Mouse (Mus musculus): ENCODE data around the gene Ros1.

The Ros1 gene

GRCm38 (mm10) chr10:52133354-52134074 lies 61.5 kb downstream of the Ros1 start:
- no peak for DNase-seq

GRCm38 (mm10) chr10:52130762-52131161 lies 64.3 kb downstream of the Ros1 start:
- no peak for DNase-seq

GRCm38 (mm10) chr10:52128874-52129412 lies 66.1 kb downstream of the Ros1 start:
- no peak for DNase-seq

DNA sequence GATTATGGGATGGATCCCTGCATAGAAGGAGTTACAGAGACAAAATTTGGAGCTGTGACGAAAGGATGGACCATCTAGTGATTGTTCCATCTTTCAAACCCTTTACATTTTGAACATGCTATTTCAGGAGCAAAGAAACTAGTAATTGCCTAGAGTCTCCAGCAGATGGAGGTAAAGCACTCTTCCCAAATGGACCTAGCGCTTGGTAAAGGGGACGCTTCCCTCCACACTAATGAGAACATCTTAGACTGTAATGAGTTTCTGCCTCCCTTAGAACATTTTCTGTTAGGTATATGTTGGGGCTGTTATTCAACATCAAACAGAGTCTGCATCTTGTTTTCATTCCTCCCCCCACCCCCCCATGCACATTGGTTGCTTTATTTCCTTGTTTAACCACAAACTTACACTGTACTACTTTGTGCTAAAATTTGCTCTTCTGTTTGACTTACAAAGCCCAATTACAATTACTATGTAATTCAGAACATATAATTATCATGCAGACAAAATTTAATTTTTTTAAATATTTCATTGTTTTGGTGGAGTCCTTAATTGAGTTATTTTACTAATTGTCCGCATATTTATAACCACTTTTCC lies 88.8 kb downstream of the Ros1 start:
- no peak for DNase-seq

DNA sequence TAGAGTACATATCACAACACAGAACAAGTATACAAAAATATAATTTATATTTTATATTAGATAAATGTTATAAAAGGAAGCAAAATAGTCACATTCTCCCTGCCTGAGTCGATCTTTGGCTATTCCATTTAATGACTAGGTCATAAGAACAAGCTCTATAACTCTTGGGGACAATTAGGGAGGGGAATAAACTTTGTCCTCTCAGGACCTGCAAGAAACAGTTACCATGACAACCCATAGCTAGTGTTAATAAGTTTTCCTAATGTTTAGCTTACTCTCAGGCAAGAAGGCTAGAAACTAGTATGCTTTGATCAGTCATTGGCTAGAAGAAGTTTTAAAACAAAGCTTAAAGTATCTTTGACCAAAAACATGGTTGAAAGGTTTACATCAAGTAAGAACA lies 93.8 kb downstream of the Ros1 start:
- DNase-seq: no peak

GRCm38 (mm10) chr10:52092181-52092580 lies 102.9 kb downstream of the Ros1 start:
- no peak for DNase-seq

DNA sequence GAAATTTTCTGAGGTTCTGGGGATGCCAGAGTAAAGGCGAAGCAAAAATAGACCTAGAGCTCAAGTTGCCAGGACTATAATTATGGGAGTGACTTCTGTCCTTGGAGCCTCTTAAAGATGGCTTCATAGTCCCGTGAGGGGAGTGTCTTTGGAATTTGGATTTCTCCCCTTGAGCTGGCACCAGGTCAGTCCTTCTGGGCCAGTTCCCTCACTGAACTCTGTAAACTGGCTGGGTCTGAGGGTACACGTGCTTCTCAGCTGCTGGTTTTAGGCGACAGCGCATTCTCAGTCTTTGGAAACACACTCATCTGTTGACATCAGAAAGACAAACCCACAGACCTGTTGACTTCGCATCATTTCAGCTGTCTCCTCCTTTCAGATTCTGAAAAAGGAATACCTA lies 108.4 kb downstream of the Ros1 start:
- DNase-seq: no peak

GRCm38 (mm10) chr10:52072482-52072881 lies 122.6 kb downstream of the Ros1 start:
- peak; percentile 38 for DNase-seq

- no peak for DNase-seq
Measured at GRCm38 (mm10) chr10:52048287-52048686, 146.8 kb downstream of the Ros1 start.

- DNase-seq: no peak
Measured at GRCm38 (mm10) chr10:52043086-52043485, 152.0 kb downstream of the Ros1 start.

DNA sequence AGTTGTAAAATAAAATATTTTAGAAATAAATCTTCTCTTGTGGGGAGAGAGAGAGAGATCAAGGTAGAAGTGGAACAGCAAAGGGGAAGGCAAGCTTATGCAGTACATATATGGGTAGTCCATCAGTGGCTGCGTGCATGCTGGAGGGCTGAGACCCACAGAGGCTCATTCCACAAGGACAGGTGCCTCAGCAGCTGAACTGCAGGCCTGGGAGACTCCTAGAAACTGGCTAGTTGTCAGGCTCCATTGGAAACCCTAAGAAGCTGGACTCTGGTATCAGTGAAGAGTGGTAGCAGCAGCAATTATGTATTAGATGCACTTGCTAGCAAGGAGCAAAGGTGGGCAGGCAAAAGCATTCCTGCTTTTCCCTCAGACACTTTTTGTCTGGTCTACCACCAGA lies 155.7 kb downstream of the Ros1 start:
- DNase-seq: no peak

GRCm38 (mm10) chr10:52033729-52034128 lies 161.3 kb downstream of the Ros1 start:
- DNase-seq: no peak

GRCm38 (mm10) chr10:52029421-52030080 lies 165.5 kb downstream of the Ros1 start:
- no peak for DNase-seq

DNA sequence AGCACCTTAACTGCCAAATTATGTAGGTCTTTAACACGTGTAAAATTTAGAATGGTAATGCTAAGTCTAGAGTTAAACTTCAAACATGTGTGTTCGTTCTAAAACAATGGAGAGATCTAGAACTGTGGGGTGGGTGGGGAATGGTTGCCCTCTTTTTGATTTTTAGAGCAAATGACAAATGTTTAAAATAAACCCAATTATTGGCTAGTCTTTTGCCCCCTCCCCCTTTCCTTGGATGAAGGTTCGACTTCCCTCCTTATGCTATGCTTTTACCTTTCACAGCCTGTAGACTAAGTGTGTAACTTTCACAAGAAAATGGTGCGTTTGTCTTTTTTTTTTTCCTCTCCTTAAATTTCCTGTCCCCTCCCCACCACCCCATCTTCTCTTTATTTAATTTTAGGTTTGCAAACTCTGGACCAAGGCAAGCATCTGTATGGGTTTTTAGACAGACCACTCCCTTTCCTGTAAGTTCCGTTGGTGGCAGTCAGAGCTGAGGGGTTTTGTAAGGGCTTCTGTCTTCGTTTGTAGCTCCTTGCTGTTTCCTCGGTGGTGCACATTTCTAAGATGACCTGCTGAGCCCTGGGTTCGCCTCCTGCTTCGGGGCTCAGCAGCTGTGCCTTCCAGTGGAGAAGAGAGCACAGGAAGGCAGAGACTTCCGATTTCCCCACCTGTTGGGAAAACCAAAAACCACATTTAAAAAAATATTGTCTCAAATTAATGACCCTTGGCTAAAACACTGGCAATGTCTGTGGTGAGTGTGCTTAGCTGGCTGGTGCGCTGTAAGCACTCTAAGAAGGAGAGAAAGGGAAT lies 166.3 kb downstream of the Ros1 start:
- no peak for DNase-seq

DNA sequence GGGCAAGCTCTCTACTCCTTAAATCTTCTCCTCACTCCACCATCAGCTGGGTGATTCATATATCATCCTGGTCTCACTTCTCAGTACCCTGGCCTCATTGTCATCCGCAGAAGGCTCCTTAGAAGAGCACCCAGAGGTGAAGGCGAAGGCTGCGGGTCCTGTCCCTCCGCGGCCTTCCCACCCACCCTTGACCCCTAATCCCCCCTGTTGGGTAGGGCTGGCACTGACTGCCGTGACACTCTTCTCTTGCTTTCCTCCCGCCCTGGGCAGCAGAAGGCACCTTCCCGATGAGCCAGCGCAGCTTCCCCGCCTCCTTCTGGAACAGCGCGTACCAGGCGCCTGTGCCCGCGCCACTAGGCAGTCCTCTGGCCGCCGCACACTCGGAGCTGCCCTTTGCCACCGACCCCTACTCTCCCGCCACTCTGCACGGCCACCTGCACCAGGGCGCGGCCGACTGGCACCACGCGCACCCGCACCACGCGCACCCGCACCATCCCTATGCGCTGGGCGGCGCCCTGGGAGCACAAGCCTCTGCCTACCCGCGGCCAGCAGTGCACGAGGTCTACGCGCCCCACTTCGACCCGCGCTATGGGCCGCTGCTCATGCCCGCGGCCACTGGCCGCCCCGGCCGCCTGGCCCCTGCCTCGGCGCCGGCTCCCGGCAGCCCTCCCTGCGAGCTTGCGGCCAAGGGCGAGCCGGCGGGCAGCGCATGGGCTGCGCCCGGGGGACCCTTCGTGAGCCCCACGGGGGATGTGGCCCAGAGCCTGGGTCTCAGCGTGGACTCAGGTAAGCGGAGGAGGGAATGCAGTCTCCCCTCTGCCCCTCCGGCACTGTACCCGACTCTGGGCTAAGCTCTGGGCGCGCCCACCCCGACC lies 167.6 kb downstream of the Ros1 start:
- no peak for DNase-seq

DNA sequence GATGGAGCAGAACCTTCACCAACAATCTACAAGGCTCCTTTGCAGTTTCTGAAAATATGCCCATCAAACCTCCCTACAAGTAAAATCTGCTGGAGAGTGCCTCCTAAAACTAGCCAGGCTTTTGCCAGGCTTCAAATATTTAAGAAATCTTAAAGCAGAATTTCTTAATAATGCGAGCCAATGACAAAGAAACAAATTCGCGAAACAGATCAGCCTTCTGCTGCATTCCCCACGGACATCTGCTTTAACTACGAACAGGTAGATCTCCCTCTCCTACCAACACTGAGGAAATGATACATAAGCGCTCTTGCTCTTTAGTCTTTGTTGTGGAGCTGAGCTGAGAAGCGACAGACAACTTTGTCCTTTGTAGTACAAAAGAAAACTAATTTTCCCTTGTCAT lies 169.2 kb downstream of the Ros1 start:
- DNase-seq: no peak

- no peak for DNase-seq
Measured at GRCm38 (mm10) chr10:52025291-52025690, 169.8 kb downstream of the Ros1 start.

DNA sequence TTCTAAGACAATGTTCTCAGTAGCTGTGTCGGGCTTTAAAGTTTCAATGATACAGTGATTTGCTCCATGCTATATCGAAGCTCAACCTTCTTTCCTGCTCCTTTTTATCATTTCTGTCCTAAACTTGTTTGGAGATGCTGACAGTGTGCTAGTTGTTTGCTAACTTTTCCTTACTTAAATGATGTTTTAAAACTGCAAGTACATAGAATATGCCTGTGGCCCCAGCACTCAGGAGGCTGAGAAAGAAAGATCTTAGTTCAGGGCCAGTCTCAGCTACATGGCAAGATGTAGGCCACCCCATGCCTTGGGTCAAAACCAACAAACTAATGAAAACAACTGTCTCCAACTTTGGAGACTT lies 171.0 kb downstream of the Ros1 start:
- DNase-seq: no peak

DNA sequence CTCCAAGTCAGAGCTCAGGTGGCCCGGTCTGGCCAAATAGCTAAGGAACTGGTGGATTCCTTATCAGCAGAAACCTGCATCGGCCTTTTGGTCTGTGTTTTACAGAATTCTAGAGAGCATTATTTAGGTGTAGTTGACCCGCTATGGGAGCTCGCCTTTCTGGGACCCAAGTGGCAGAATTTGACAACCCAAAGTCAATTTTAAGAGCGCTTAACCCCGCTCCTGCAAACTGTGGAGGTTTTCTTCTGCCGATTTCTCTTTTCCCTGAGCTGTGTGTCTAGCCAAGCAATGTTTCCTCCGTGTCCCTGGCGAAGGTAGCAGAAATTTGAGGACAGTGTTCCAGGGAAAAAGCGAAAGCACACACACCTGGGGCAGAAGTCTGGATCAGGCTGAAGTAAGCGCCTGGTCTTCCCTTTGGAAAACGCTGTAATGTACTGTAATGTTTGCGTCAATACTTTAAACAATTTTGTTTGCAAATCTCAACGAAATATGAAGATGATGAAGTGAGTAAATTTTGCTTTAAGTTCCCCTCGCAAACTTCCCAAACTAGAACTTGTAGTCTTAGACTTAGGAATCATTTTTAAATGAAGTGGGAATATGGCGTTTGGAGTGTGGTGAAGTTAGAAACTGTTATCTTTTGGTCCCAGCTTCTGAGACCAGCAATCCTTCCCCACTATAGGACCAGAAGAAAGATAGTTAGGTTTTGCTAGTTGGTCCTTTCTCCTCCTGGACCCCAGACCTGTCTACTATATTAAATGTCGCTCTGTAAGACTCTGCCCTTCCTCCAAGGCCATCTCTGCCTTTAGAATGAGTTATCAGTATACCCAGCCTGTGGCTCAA lies 171.6 kb downstream of the Ros1 start:
- DNase-seq: no peak

GRCm38 (mm10) chr10:52022413-52023212 lies 172.4 kb downstream of the Ros1 start, which contains the start of gene Vgll2:
Gene Vgll2 (plus strand): TSS chr10:52022502.
- DNase-seq: peak; percentile 13

Measured in kidney, adult 18-20 months (tissue).